Mouse (Mus musculus) lung, postnatal 0 days (tissue): ENCODE results near the gene Plcl1. TPM values are rescaled to one million over a fixed set of nuclear protein-coding genes. Genes with fewer than 3 reads are reported as not detected.

ENCODE experiments used
- ATAC-seq: fragments of 200-750 bp; cut with Nextera tagmentation; 2 replicates; pipeline ENCODE4 v1.8.0; 2017; ENCODE audit warnings: moderate library complexity
- DNase-seq: peaks from one replicate; pipeline ENCODE4 v3.0.0-alpha.2; 2016; ENCODE audit warnings: low spot score
- H3K27ac ChIP-seq: fragments of 300-500 bp; sonication (generic); 2 replicates; pipeline ENCODE4 v1.5.1; 2014; ENCODE audit warnings: antibody characterized with exemption, mild to moderate bottlenecking, low read length, mixed read lengths
- H3K27me3 ChIP-seq: fragments of 300-500 bp; sonication (generic); replicated peaks from 2 replicates; pipeline ENCODE4 v1.6.1; 2014; ENCODE audit warnings: low read length, mixed read lengths; ENCODE audit not compliant: insufficient read depth
- H3K36me3 ChIP-seq: fragments of 300-500 bp; sonication (generic); 2 replicates; pipeline ENCODE4 v1.6.1; 2014; ENCODE audit warnings: low read length, mixed read lengths; ENCODE audit not compliant: insufficient read depth
- H3K4me1 ChIP-seq: fragments of 300-500 bp; sonication (generic); 2 replicates; pipeline ENCODE4 v1.6.1; 2014; ENCODE audit warnings: antibody characterized with exemption, low read depth, low read length, mixed read lengths; ENCODE audit not compliant: insufficient read depth
- H3K4me2 ChIP-seq: fragments of 300-500 bp; sonication (generic); replicated peaks from 2 replicates; pipeline ENCODE4 v1.6.1; 2014; ENCODE audit warnings: low read depth, mild to moderate bottlenecking, low read length, moderate library complexity, mixed read lengths
- H3K4me3 ChIP-seq: fragments of 300-500 bp; sonication (generic); 2 replicates; pipeline ENCODE4 v1.5.1; 2014; ENCODE audit warnings: low read depth, low read length
- H3K9ac ChIP-seq: fragments of 300-500 bp; sonication (generic); replicated peaks from 2 replicates; pipeline ENCODE4 v1.6.1; 2014; ENCODE audit warnings: low read depth, mild to moderate bottlenecking
- H3K9me3 ChIP-seq: fragments of 300-500 bp; sonication (generic); 2 replicates; pipeline ENCODE4 v1.6.1; 2016; ENCODE audit warnings: low read length, mixed read lengths
- CTCF ChIP-seq: IDR thresholded peaks from 2 replicates; pipeline ENCODE4 v1.5.1; 2016; ENCODE audit warnings: antibody characterized with exemption, mild to moderate bottlenecking
- EP300 ChIP-seq: IDR thresholded peaks from 2 replicates; pipeline ENCODE4 v1.6.1; 2016; ENCODE audit warnings: antibody characterized with exemption, mild to moderate bottlenecking, control low read depth
- WGBS: fragments of 180-500 bp; shearing (Covaris S2); extraction: QIAGEN DNeasy Blood & Tissue Kit; methylation state at CpG from one replicate; pipeline ENCODE4 v1.1.7; 2014; 5-methylcytosine and 5-hydroxymethylcytosine counted together
- polyA plus RNA-seq: library from polyadenylated mRNA; unstranded; fragments of >200 nt; fragmentation: Nextera tagmentation; extraction: Ambion mirVana; gene quantifications from 2 replicates; pipeline ENCODE4 v1.2.1, GENCODE M21; 2015

Plcl1 gene
- polyA plus RNA-seq, 1 experiment from 2014 or later = 1.7 TPM

GRCm38 (mm10) chr1:55732951-55733350, 327.2 kb downstream of the Plcl1 start:
- Histone ChIP-seq H3K4me1 (no peaks in the 10 kb centered on the region), H3K27me3 (no peaks in the 10 kb centered on the region), H3K27ac (no peak overlapping the region), H3K9me3 (no peaks in the 10 kb centered on the region), H3K4me2 (no peak overlapping the region), H3K4me3 (no peak overlapping the region), H3K9ac (no peak overlapping the region), H3K36me3 (no peaks in the 10 kb centered on the region)
- TF ChIP-seq EP300 (no peak), CTCF (no peak)
- no peak for ATAC-seq
- 31% methylated on average over 3 of the region's 3 CpGs for WGBS
- no peak for DNase-seq

DNA sequence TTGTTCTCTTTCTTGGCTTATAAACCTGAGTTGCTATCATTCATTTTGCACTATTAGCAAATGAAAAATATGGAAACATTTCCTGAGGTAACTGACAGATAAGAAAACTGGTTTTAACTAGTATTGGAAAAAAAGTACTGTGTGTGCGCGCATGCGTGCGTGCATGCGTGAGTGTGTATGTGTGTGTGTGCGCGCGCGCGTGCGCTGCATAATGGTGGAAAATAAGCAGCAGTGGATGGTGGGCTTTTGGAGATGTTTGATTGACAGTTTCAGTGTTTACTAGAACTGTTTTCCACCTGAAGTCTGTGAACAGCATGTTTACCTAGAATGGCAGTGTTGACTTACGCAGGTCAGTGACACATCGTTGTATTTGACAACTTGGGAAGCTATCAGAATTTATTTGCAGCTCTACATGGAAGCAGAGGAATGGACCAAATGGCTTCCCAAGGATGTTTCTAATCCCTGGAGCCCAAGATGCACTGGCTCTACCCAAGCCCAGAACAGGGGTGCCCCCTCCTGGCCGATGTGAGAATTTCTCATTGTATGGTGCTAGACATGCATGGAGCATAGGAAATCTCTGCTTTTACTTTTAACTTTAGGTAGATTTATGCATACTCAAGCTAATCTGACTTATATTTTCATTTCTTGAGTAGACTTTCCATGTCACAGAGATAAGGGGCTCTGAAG, 330.5 kb downstream of the Plcl1 start:
- Histone ChIP-seq H3K27me3 (no peaks in the 10 kb centered on the region), H3K9me3 (no peaks in the 10 kb centered on the region), H3K4me3 (no peak overlapping the region), H3K4me2 (no peak overlapping the region), H3K36me3 (no peaks in the 10 kb centered on the region), H3K4me1 (no peaks in the 10 kb centered on the region), H3K9ac (no peak overlapping the region), H3K27ac (no peak overlapping the region)
- peak; percentile 92 for TF ChIP-seq CTCF
- TF ChIP-seq EP300 = no peak
- ATAC-seq = peak; percentile 76
- WGBS = 84% methylated on average over 14 of the region's 14 CpGs
- peak; percentile 80 for DNase-seq

GRCm38 (mm10) chr1:55736762-55737288, 331.1 kb downstream of the Plcl1 start:
- ATAC-seq (no peak), DNase-seq (no peak)
- H3K27me3 ChIP-seq = no peaks in the 10 kb centered on the region
- no peaks in the 10 kb centered on the region for H3K36me3 ChIP-seq
- no peak overlapping the region for H3K9ac ChIP-seq
- WGBS = 54% methylated on average over 5 of the region's 5 CpGs
- no peak for TF ChIP-seq CTCF
- no peak for TF ChIP-seq EP300
- H3K27ac ChIP-seq = no peak overlapping the region
- H3K9me3 ChIP-seq = no peaks in the 10 kb centered on the region
- no peaks in the 10 kb centered on the region for H3K4me1 ChIP-seq
- no peak overlapping the region for H3K4me2 ChIP-seq
- no peak overlapping the region for H3K4me3 ChIP-seq

DNA sequence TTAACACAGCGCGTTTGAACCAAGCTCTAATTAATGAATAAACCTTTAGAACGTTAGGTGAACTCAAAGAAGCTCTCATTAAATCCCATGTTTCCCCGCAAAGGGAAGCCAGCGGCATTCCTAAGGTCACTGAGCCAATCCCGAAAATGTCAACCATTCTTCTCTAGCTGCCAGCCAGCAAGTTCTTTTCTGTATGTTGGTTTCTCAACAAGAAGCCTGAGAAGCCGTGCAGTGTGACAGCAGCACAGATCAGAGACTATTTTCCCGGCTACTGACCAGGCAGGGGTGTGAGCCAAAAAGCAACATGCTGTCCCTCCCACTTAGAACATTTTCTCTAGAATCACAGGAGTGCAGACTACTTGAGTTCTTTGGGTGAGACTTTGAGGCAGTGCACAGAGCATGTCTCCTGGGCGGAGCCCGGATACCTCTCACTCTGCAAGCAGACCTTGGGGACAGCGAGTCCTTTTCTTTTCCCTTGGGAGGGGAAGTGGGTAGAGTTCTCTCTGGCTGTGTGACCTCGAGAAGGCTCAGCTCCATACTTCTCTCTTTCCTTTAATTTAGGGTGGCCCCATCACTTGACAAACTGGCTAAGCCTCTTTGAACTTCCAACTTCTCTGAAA, 333.1 kb downstream of the Plcl1 start:
- Histone ChIP-seq H3K9ac (no peak overlapping the region), H3K4me2 (no peak overlapping the region), H3K9me3 (no peaks in the 10 kb centered on the region), H3K4me3 (no peak overlapping the region), H3K27me3 (no peaks in the 10 kb centered on the region), H3K4me1 (no peaks in the 10 kb centered on the region), H3K36me3 (no peaks in the 10 kb centered on the region), H3K27ac (no peak overlapping the region)
- DNase-seq (no peak), ATAC-seq (no peak)
- TF ChIP-seq EP300 (no peak), CTCF (no peak)
- 53% methylated on average over 12 of the region's 12 CpGs for WGBS

DNA sequence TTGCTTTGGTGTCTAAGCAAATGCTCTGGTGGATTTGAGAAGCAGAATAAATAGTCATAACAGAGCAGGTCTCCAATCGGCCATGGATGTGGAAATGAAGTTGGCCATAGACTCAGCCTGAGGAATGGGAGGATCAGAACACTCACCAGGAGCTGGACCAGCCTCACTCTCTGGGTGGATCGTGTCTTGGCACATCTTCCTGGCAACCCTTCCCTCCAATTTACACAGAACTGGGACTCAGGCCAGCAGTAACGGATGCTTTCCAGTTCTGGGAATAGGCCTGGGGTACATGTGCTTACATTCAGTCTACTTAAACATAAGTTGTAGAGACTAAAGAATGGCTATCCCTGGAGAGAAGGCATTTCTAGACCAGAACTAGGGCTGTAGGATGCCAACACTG, 336.2 kb downstream of the Plcl1 start:
- no peaks in the 10 kb centered on the region for H3K4me1 ChIP-seq
- 49% methylated on average over 3 of the region's 3 CpGs for WGBS
- DNase-seq = no peak
- H3K9me3 ChIP-seq = no peaks in the 10 kb centered on the region
- H3K4me3 ChIP-seq = no peak overlapping the region
- no peak for TF ChIP-seq EP300
- TF ChIP-seq CTCF = no peak
- H3K27me3 ChIP-seq = no peaks in the 10 kb centered on the region
- no peaks in the 10 kb centered on the region for H3K36me3 ChIP-seq
- no peak for ATAC-seq
- no peak overlapping the region for H3K27ac ChIP-seq
- no peak overlapping the region for H3K9ac ChIP-seq
- no peak overlapping the region for H3K4me2 ChIP-seq

DNA sequence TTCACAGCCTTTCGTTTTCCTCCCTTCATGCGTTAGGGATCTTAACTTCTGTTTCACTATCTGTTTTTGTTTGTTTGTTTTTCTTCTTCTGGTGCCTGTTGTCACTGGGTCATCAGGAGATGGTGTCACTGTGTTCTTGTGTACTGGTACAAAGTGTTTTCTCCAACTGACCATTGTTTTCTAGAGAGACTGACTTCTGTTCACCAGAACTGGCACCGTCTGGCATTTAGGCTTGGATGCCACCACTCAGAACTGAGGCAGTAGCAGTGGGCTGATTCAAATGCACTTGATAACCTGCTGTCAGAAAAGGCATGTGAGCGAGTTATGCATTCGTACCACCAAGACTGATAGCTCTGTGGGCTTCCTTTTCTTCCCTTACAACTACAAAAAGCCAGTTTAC, 342.8 kb downstream of the Plcl1 start:
- DNase-seq (no peak), ATAC-seq (no peak)
- Histone ChIP-seq H3K4me3 (no peak overlapping the region), H3K4me2 (no peak overlapping the region), H3K27ac (no peak overlapping the region), H3K4me1 (no peaks in the 10 kb centered on the region), H3K9ac (no peak overlapping the region), H3K36me3 (no peaks in the 10 kb centered on the region), H3K27me3 (no peaks in the 10 kb centered on the region), H3K9me3 (no peaks in the 10 kb centered on the region)
- 71% methylated on average over 5 of the region's 5 CpGs for WGBS
- TF ChIP-seq CTCF (no peak), EP300 (no peak)
